Mouse (Mus musculus): ENCODE data around the gene Miox. TPM values are rescaled to one million over a fixed set of nuclear protein-coding genes. Genes with fewer than 3 reads are reported as not detected.

Gene Miox
- not detected for total RNA-seq (2023)

GRCm38 (mm10) chr15:89334271-89334670, at the start of gene Miox:
Gene Miox, plus strand, starts transcription at chr15:89334398.

GRCm38 (mm10) chr15:89315190-89315731, 18.9 kb upstream of the Miox start, which contains the start of gene Sbf1:
Gene Sbf1, minus strand, starts transcription at chr15:89315311.

GRCm38 (mm10) chr15:89322670-89323522, 11.3 kb upstream of the Miox start, which contains the start of gene Adm2:
Gene Adm2, plus strand, starts transcription at chr15:89322720.

GRCm38 (mm10) chr15:89355241-89356187, 21.3 kb downstream of the Miox start, which contains the start of the genes Lmf2 and Ncaph2:
Gene Lmf2, minus strand, starts transcription at chr15:89355659.
Gene Ncaph2, plus strand, starts transcription at chr15:89355719.

GRCm38 (mm10) chr15:89373762-89374248, 39.6 kb downstream of the Miox start, which contains the start of gene Sco2:
Gene Sco2, minus strand, starts transcription at chr15:89373846.

GRCm38 (mm10) chr15:89376957-89377356, 42.8 kb downstream of the Miox start, which contains the start of gene Tymp:
Gene Tymp, minus strand, starts transcription at chr15:89377039.

GRCm38 (mm10) chr15:89378831-89379401, 44.7 kb downstream of the Miox start, which contains the start of gene Odf3b:
Gene Odf3b, minus strand, starts transcription at chr15:89379282.

GRCm38 (mm10) chr15:89384617-89385016, 50.4 kb downstream of the Miox start, which contains the start of gene Klhdc7b:
Gene Klhdc7b, plus strand, starts transcription at chr15:89384917.

Other genes with a start within 250 kb of the Miox start
- gene Selenoo, start 245.3 kb upstream of the Miox start, total RNA-seq (2023), result 10 to 100 TPM; 16.0 to 16.2 TPM
- 10 to 100 TPM; 18.8 to 24.5 TPM for gene Tubgcp6, start 211.3 kb upstream of the Miox start, total RNA-seq (2023)
- gene Hdac10, start 205.7 kb upstream of the Miox start, total RNA-seq (2023), result 10 to 100 TPM; 22.4 to 24.6 TPM
- gene Mapk12, start 193.7 kb upstream of the Miox start, total RNA-seq (2023), result not detected
- gene Mapk11, start 184.8 kb upstream of the Miox start, total RNA-seq (2023), result 1 to 10 TPM; 1.5 to 2.0 TPM
- gene Plxnb2, start 153.6 kb upstream of the Miox start, total RNA-seq (2023), result 100 to 1,000 TPM; 441 to 443 TPM
- gene Dennd6b, start 137.9 kb upstream of the Miox start, total RNA-seq (2023), result 1 to 10 TPM; 5.4 to 6.0 TPM
- gene Ppp6r2, start 122.8 kb upstream of the Miox start, total RNA-seq (2023), result 10 to 100 TPM; 35.3 to 39.7 TPM
- 100 to 1,000 TPM; 167 to 189 TPM for gene Sbf1, start 19.1 kb upstream of the Miox start, total RNA-seq (2023)
- not detected for gene Adm2, start 11.7 kb upstream of the Miox start, total RNA-seq (2023)
- gene Lmf2, start 21.3 kb downstream of the Miox start, total RNA-seq (2023), result 10 to 100 TPM; 25.1 to 35.6 TPM
- gene Ncaph2, start 21.3 kb downstream of the Miox start, total RNA-seq (2023), result 10 to 100 TPM; 59.0 to 69.9 TPM
- 10 to 100 TPM; 13.8 to 16.4 TPM for gene Sco2, start 39.4 kb downstream of the Miox start, total RNA-seq (2023)
- gene Tymp, start 42.6 kb downstream of the Miox start, total RNA-seq (2023), result under 1 TPM; 0.46 to 0.76 TPM
- gene Odf3b, start 44.9 kb downstream of the Miox start, total RNA-seq (2023), result not detected
- not detected for gene Klhdc7b, start 50.5 kb downstream of the Miox start, total RNA-seq (2023)
- gene Syce3, start 76.1 kb downstream of the Miox start, total RNA-seq (2023), result not detected
- gene Cpt1b, start 91.5 kb downstream of the Miox start, total RNA-seq (2023), result 1 to 10 TPM; 5.7 to 6.9 TPM
- gene C730034F03Rik, start 95.2 kb downstream of the Miox start, total RNA-seq (2023), result 1 to 10 TPM; 7.0 to 8.7 TPM
- gene Gm44502, start 95.3 kb downstream of the Miox start, total RNA-seq (2023), result not detected
- gene Chkb, start 95.5 kb downstream of the Miox start, total RNA-seq (2023), result 100 to 1,000 TPM; 169 to 192 TPM
- gene Mapk8ip2, start 119.5 kb downstream of the Miox start, total RNA-seq (2023), result not detected
- gene Arsa, start 143.0 kb downstream of the Miox start, total RNA-seq (2023), result 10 to 100 TPM; 37.3 TPM
- under 1 TPM; 0.39 to 0.79 TPM for gene Shank3, start 165.2 kb downstream of the Miox start, total RNA-seq (2023)
- not detected for gene Acr, start 233.9 kb downstream of the Miox start, total RNA-seq (2023)

Data from monocyte, adult 59 days (primary cell).